Mouse (Mus musculus) cortical plate, adult 2 months (tissue): ENCODE results near the gene Efcab11. TPM values are rescaled to one million over a fixed set of nuclear protein-coding genes. Genes with fewer than 3 reads are reported as not detected.

Experiments
- H3K27ac ChIP-seq: fragments of 200-500 bp; 2 replicates; pipeline ENCODE4 v1.5.1; 2012; ENCODE audit warnings: low read length, control low read depth, inconsistent platforms; ENCODE audit not compliant: insufficient read depth
- H3K4me1 ChIP-seq: fragments of 200-500 bp; 2 replicates; pipeline ENCODE4 v1.6.1; 2011; ENCODE audit warnings: low read length; ENCODE audit not compliant: control insufficient read depth, insufficient read depth
- H3K4me3 ChIP-seq: fragments of 200-500 bp; 2 replicates; pipeline ENCODE4 v1.5.1; 2011; ENCODE audit warnings: mild to moderate bottlenecking, low read length, control low read depth; ENCODE audit not compliant: insufficient read depth
- CTCF ChIP-seq: fragments of 200-500 bp; IDR thresholded peaks from 2 replicates; pipeline ENCODE4 v1.5.1; 2011; ENCODE audit warnings: mild to moderate bottlenecking, control low read depth, low read length; ENCODE audit not compliant: insufficient read depth; ENCODE audit errors: extremely low read depth
- POLR2A ChIP-seq: fragments of 200-500 bp; IDR thresholded peaks from 2 replicates; pipeline ENCODE4 v1.6.1; 2011; ENCODE audit warnings: mild to moderate bottlenecking, low read length, control low read depth; ENCODE audit not compliant: insufficient read depth; ENCODE audit errors: extremely low read depth
- polyA plus RNA-seq: library from polyadenylated mRNA; depleted of rRNA; stranded (reverse); fragments of >200 nt; gene quantifications from 2 replicates; pipeline ENCODE4 v1.2.3, GENCODE M21; 2012

Efcab11 gene
- polyA plus RNA-seq, 1 experiment = 0.75 TPM

DNA sequence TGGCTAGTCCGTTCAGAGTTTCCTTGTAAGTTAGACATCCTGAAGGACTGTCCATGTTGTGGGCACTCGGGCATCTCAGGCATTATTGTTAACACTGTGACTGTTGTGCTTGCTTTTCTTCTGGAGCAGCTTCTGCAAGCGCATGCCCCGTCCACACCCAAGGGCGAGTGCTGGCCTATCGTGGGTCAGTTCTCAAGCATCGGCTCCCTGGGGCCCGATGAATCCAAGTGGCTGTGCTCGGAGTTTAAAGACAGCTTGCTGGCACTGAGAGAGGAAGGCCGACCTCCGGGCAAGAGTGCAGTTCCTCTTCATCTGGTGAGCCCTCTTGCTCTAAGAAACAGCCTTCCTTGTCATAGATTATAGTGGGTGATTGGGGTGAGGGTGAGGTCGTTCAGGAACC lies 27.2 kb upstream of the Efcab11 start:
- no peak for TF ChIP-seq CTCF
- no peak for TF ChIP-seq POLR2A
- Histone ChIP-seq H3K4me1 (no peaks in the 10 kb centered on the region), H3K4me3 (no peak overlapping the region), H3K27ac (no peak overlapping the region)

DNA sequence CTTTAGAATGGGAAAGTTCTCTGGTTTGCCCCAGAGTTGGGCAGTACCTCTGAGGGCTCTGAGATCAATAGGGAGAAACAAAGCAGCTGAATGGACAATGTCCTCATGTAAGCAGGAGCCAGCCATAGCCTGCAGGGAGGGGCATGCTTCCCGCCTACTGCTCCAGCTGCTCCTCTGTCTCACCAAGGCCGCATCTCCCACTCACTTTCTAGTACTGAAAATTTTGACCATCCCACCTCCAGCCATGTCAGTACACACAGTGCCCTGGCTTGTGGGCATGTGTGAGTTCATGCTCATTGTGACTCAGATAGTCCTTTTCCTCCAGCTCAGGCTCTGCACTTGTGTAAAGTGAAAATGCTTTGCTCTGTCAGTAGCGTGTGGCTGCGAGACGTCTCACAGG lies 20.3 kb upstream of the Efcab11 start:
- Histone ChIP-seq H3K4me1 (peaks cover 3% of the 10 kb centered on the region), H3K27ac (no peak overlapping the region), H3K4me3 (no peak overlapping the region)
- no peak for TF ChIP-seq CTCF
- TF ChIP-seq POLR2A = no peak

DNA sequence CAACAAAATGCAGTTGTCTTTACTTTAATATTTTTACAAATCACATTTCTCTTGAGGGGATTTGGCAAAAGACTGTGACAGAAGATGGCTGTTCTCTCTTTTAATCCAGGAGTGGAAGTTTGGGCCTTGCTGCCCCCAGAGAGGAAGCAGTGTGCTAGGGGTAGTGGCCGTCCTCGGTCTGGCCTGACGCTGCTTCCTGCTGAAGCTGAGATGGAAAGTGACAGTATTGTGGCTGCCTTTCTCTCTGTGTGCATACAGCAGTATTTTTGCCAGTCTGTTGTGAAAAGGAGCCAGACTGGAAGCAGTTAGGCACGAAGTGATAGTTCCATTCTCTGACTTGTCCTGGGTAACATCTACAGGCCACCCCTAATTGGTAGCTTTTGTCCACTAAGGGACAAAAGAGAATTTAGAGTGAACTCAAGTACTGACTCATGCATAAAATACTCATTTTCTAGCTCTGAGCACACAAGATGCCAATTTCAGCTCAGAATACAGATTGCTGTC lies 18.7 kb upstream of the Efcab11 start:
- Histone ChIP-seq H3K27ac (0 out of 2 replicates have a peak overlapping the region, but pooled peaks have one; percentile 16), H3K4me1 (peaks cover 3% of the 10 kb centered on the region), H3K4me3 (no peak overlapping the region)
- TF ChIP-seq CTCF (no peak), POLR2A (no peak)

DNA sequence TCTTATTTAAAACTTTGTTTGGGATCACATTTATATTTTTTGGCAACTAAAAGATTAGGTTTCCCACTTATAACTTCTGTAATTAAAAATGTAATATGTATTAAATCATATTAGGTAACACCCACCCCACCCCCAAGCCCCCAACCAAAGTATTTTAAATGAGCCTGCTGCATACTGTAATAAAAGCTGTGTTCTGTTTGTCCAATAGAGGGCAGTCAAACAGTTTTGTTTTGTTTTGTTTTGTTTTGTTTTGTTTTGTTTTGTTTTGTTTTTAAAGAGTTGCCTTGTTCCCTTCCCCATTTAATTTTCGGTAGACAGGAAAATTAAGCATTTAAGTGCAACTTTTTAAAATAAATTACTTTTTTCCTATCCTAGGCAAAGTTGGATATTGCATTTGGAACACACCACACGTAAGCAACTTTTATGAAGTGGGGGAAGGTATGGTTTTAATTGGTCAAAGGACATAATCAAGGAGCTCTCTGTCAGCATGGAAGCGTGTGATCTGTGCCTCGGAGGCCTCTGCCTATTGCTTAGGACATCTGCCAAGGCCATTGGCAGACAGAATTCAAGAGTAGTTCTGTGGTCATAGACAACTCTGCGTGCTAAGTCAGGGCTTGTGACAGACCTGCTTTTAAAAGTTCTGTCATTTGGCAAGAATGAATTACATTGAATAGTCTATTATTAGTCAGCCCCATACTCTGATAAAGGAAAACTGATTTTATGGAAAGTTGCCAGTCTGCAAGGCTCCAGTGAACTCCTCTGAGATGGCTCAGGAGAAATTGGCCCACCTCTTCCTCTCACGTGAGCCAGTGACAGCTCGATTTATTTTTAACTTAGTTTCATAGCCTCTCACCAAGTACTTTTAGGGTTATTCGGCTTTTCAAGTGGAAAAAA lies 18.0 kb upstream of the Efcab11 start:
- peaks cover 3% of the 10 kb centered on the region for H3K4me1 ChIP-seq
- H3K27ac ChIP-seq = no peak overlapping the region
- TF ChIP-seq CTCF = no peak
- H3K4me3 ChIP-seq = no peak overlapping the region

DNA sequence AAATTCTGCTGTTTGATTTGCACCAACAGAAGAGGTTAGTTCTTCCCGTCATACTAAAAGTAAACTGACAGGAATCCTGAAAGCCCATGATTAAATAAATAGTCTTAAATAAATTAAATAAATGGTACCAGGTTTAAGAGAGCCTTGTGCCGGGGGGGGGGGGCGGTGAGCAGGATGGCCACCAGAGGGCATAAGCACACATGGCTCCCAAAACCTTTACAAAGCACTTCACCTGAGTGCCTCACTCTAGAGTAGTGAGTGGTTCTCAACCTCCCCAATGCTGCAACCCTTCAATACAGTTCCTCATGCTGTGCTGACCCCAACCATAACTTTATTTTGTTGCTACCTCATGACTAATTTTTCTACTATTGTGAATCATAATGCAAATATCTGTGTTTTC lies 15.8 kb upstream of the Efcab11 start:
- H3K27ac ChIP-seq = no peak overlapping the region
- H3K4me1 ChIP-seq = peaks cover 3% of the 10 kb centered on the region
- H3K4me3 ChIP-seq = no peak overlapping the region
- TF ChIP-seq POLR2A = no peak
- peak; percentile 27; the same call in 1 of the 2 replicates for TF ChIP-seq CTCF

DNA sequence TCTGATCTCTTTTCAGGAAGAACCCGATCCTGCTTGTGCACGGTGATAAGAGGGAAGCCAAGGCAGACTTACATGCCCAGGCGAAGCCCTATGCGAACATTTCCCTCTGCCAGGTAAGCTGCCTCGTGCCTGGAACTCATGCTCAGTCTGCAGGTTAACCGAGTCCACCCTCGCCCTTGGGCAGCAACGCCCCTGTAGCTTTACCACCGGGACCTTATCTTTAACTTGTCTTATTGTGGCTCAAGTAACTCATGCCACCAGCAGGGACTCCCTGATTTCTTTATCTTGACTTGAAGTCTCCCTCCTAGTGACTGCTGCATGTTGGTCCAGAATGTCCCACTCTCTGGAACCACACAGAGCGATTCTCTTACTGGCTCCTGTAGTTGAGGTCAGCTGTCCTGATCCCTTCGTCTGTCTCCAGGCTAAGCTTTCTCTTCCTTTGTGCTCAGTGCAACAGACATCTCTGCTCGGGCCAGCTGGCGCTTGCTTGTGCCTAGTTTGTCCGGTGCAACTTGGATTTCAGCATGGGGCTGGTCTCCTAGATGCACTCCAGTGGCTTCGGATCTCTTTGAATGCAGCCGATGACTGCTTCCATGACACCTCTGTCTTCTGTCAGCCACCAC lies 14.1 kb upstream of the Efcab11 start:
- no peak for TF ChIP-seq POLR2A
- no peak for TF ChIP-seq CTCF
- H3K27ac ChIP-seq = no peak overlapping the region
- no peak overlapping the region for H3K4me3 ChIP-seq
- H3K4me1 ChIP-seq = no peaks in the 10 kb centered on the region

DNA sequence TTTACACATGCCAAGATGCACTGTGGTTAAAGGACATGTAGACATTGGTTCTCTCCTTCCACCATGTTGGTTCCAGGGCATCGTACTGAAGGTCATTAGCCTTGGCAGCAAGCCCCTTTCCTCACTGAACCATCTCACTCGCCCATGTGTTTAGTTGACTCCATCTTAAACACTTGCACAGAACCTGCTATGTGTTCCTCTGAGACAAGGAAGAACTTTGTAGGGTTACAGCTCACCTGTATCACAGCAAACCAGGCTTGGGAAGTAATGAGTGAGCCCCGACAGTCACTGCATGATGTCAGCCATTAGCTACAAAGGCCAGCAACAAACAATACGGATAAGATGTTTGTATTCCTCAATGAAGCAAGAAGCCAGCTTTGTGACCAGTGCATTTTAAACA lies 13.6 kb upstream of the Efcab11 start:
- no peak for TF ChIP-seq CTCF
- TF ChIP-seq POLR2A = no peak
- no peaks in the 10 kb centered on the region for H3K4me1 ChIP-seq
- H3K4me3 ChIP-seq = no peak overlapping the region
- no peak overlapping the region for H3K27ac ChIP-seq

DNA sequence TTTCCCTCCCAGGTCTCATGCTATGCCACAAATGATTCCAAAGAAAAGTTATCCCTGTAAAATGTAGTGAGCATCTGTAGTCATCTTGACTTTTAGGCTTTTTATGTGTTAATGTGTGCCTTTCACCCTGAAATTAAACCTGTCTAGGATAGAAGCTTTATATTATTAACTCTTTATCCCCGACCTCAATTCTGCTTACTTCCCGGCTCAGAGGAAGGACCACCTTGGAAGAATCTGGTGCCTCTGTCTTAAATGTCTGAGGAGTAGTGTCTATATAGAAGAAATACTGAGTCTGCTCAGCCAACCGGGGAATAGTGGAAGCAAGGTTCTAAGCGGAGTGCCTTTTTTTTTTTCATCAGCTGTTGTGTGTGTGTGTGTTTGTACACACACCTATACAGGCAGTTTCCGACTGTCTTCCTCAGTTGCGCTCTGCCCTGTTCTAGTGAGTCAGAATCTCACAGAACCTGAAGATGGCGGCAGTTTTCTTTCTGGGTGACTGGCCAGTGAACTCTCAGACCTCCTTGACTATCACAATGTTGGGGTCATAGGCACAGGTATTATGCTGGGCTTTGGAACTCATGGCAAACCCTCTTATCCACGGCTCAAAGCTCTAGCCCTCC lies 1.2 kb upstream of the Efcab11 start:
- Histone ChIP-seq H3K4me1 (no peaks in the 10 kb centered on the region; the same call in 1 of the 2 replicates), H3K27ac (no peak overlapping the region)

DNA sequence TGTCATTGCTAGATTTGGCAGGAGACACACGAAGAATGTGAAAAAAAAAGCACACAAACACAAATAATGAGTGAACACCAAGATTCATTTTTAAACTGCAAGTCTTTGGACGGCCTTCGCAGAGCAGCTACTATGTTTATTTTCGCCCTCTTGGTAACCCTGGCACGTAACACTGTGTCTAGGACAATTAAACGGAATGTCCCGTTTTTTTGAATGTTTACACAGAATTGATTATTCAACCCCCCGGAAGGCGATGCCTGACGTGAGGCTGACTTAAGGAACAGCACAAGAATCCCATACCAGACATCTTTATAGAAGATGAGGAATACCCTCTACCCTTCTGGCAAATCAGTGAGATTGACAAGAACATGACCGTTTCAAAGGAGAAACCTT lies 530 bp downstream of the Efcab11 start:
- peak overlapping the region; percentile 99 for H3K4me3 ChIP-seq
- H3K4me1 ChIP-seq = no peaks in the 10 kb centered on the region; the same call in 1 of the 2 replicates
- no peak for TF ChIP-seq CTCF
- no peak for TF ChIP-seq POLR2A
- H3K27ac ChIP-seq = no peak overlapping the region

More for the DNA sequence above, 1.2 kb upstream of the Efcab11 start:
- peak overlapping the region; percentile 99 for H3K4me3 ChIP-seq
- no peak for TF ChIP-seq CTCF
- TF ChIP-seq POLR2A = no peak
